Mouse (Mus musculus): ENCODE data around the gene Kat2a. TPM values are rescaled to one million over a fixed set of nuclear protein-coding genes. Genes with fewer than 3 reads are reported as not detected.

Kat2a gene
- polyA plus RNA-seq, 2 experiments = 55.8 to 70.8 TPM

DNA sequence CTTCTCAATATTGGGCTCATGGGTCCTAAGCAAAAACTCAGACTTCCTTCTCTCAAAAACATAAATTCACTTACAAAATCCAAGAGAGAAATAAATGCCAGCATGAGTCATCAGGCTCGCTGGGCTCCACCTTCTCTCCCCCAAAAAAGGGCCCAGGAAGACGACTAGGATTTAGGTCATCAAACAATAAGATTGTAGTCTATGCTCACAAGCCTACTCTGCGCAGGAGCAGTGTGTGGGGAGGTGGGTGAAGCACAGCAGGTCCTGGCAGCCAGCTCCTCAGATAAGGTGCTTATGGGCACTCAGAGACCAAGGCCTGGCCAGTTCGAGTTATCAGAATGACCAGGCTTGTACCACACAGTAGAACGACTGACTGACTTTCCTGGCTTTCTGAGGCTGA is 8.1 kb upstream of the Kat2a start:
- no peak overlapping the region for H3K27ac ChIP-seq (replicated peaks; ENCODE audit: low read depth, low read length)
- no peak for ATAC-seq (ENCODE audit: low FRiP score, low read depth)
- 65% methylated on average over 5 of the region's 5 CpGs for WGBS

GRCm38 (mm10) chr11:100719893-100720292 is 7.6 kb upstream of the Kat2a start:
- no peaks in the 10 kb centered on the region for H3K27me3 ChIP-seq (ENCODE audit: control insufficient read depth, insufficient read depth, low read length)
- no peak overlapping the region for H3K4me3 ChIP-seq (replicated peaks; ENCODE audit: low read length)
- H3K36me3 ChIP-seq (ENCODE audit: control insufficient read depth, insufficient read depth, low read length) = peaks cover 53% of the 10 kb centered on the region
- peaks cover 3% of the 10 kb centered on the region; the same call in 1 of the 2 replicates for H3K4me1 ChIP-seq (ENCODE audit: control insufficient read depth, insufficient read depth, low read length)
- H3K9ac ChIP-seq (ENCODE audit: low read depth, low read length, severe bottlenecking) = no peak overlapping the region
- H3K4me2 ChIP-seq (replicated peaks; ENCODE audit: low read depth, low read length, severe bottlenecking) = no peak overlapping the region
- no peak overlapping the region for H3K27ac ChIP-seq (replicated peaks; ENCODE audit: low read depth, low read length)
- ATAC-seq (ENCODE audit: low FRiP score, low read depth) = no peak
- 80% methylated on average over 11 of the region's 11 CpGs for WGBS
- no peaks in the 10 kb centered on the region for H3K9me3 ChIP-seq (ENCODE audit: control insufficient read depth, low read length)
- DNase-seq (ENCODE audit: low spot score) = no peak
- TF ChIP-seq POLR2A (IDR thresholded peaks at IDR 0.05; ENCODE audit: borderline replicate concordance, extremely low read depth, insufficient read depth, insufficient read length) = no peak

More for the DNA sequence above, 8.1 kb upstream of the Kat2a start:
- DNase-seq (ENCODE audit: low spot score) = no peak
- Histone ChIP-seq H3K9ac (ENCODE audit: low read depth, low read length, severe bottlenecking) (no peak overlapping the region), H3K4me3 (replicated peaks; ENCODE audit: low read length) (no peak overlapping the region), H3K4me1 (ENCODE audit: control insufficient read depth, insufficient read depth, low read length) (peaks cover 3% of the 10 kb centered on the region; the same call in 1 of the 2 replicates), H3K4me2 (replicated peaks; ENCODE audit: low read depth, low read length, severe bottlenecking) (no peak overlapping the region), H3K36me3 (ENCODE audit: control insufficient read depth, insufficient read depth, low read length) (peaks cover 50% of the 10 kb centered on the region), H3K9me3 (ENCODE audit: control insufficient read depth, low read length) (no peaks in the 10 kb centered on the region), H3K27me3 (ENCODE audit: control insufficient read depth, insufficient read depth, low read length) (no peaks in the 10 kb centered on the region)
- TF ChIP-seq POLR2A (IDR thresholded peaks at IDR 0.05; ENCODE audit: borderline replicate concordance, extremely low read depth, insufficient read depth, insufficient read length) = no peak

- H3K9me3 ChIP-seq (ENCODE audit: control insufficient read depth, low read length) = no peaks in the 10 kb centered on the region
- H3K4me1 ChIP-seq (ENCODE audit: control insufficient read depth, insufficient read depth, low read length) = peaks cover 3% of the 10 kb centered on the region; the same call in 1 of the 2 replicates
- ATAC-seq (ENCODE audit: low FRiP score, low read depth) (no peak), DNase-seq (ENCODE audit: low spot score) (no peak)
- no peak overlapping the region for H3K27ac ChIP-seq (replicated peaks; ENCODE audit: low read depth, low read length)
- H3K4me2 ChIP-seq (replicated peaks; ENCODE audit: low read depth, low read length, severe bottlenecking) = no peak overlapping the region
- no peaks in the 10 kb centered on the region for H3K27me3 ChIP-seq (ENCODE audit: control insufficient read depth, insufficient read depth, low read length)
- WGBS = 90% methylated on average over 3 of the region's 3 CpGs
- H3K9ac ChIP-seq (ENCODE audit: low read depth, low read length, severe bottlenecking) = no peak overlapping the region
- no peak for TF ChIP-seq POLR2A (IDR thresholded peaks at IDR 0.05; ENCODE audit: borderline replicate concordance, extremely low read depth, insufficient read depth, insufficient read length)
- H3K36me3 ChIP-seq (ENCODE audit: control insufficient read depth, insufficient read depth, low read length) = peaks cover 53% of the 10 kb centered on the region
- no peak overlapping the region for H3K4me3 ChIP-seq (replicated peaks; ENCODE audit: low read length)
Measured at GRCm38 (mm10) chr11:100719312-100719711, 7.0 kb upstream of the Kat2a start.

DNA sequence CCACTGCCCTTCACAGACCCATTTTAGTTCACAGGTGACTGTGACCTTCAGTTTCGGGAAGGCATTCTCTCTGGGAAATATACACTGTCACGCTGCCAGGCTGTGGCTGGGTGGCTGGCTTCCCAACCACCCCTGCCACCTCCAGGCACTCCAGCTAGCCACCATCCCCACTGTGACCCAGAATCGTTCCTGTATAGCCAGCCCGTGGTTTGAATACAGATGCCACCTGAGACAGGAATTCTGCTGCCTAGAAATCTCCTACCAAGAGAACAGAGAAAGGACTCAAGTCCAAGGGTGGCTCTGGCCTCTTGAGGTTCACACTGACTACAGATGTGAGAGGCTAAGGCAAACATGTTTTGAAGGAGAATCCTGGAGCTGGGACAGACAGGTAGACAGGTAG is 6.6 kb upstream of the Kat2a start:
- ATAC-seq (ENCODE audit: low FRiP score, low read depth) (no peak), DNase-seq (ENCODE audit: low spot score) (no peak)
- Histone ChIP-seq H3K4me3 (replicated peaks; ENCODE audit: low read length) (no peak overlapping the region), H3K4me1 (ENCODE audit: control insufficient read depth, insufficient read depth, low read length) (peaks cover 6% of the 10 kb centered on the region), H3K9me3 (ENCODE audit: control insufficient read depth, low read length) (no peaks in the 10 kb centered on the region), H3K4me2 (replicated peaks; ENCODE audit: low read depth, low read length, severe bottlenecking) (no peak overlapping the region), H3K27me3 (ENCODE audit: control insufficient read depth, insufficient read depth, low read length) (no peaks in the 10 kb centered on the region), H3K36me3 (ENCODE audit: control insufficient read depth, insufficient read depth, low read length) (peaks cover 53% of the 10 kb centered on the region), H3K9ac (ENCODE audit: low read depth, low read length, severe bottlenecking) (no peak overlapping the region), H3K27ac (replicated peaks; ENCODE audit: low read depth, low read length) (no peak overlapping the region)
- TF ChIP-seq POLR2A (IDR thresholded peaks at IDR 0.05; ENCODE audit: borderline replicate concordance, extremely low read depth, insufficient read depth, insufficient read length) = no peak
- WGBS = 77% methylated on average over 4 of the region's 4 CpGs

GRCm38 (mm10) chr11:100718462-100718861 is 6.2 kb upstream of the Kat2a start:
- no peak overlapping the region for H3K9ac ChIP-seq (ENCODE audit: low read depth, low read length, severe bottlenecking)
- no peak overlapping the region for H3K27ac ChIP-seq (replicated peaks; ENCODE audit: low read depth, low read length)

GRCm38 (mm10) chr11:100716649-100717048 is 4.4 kb upstream of the Kat2a start:
- Histone ChIP-seq H3K9me3 (ENCODE audit: control insufficient read depth, low read length) (no peaks in the 10 kb centered on the region), H3K9ac (ENCODE audit: low read depth, low read length, severe bottlenecking) (no peak overlapping the region), H3K4me3 (replicated peaks; ENCODE audit: low read length) (no peak overlapping the region), H3K36me3 (ENCODE audit: control insufficient read depth, insufficient read depth, low read length) (peaks cover 53% of the 10 kb centered on the region), H3K27me3 (ENCODE audit: control insufficient read depth, insufficient read depth, low read length) (no peaks in the 10 kb centered on the region), H3K27ac (replicated peaks; ENCODE audit: low read depth, low read length) (no peak overlapping the region), H3K4me2 (replicated peaks; ENCODE audit: low read depth, low read length, severe bottlenecking) (no peak overlapping the region), H3K4me1 (ENCODE audit: control insufficient read depth, insufficient read depth, low read length) (peaks cover 16% of the 10 kb centered on the region)
- ATAC-seq (ENCODE audit: low FRiP score, low read depth) (no peak), DNase-seq (ENCODE audit: low spot score) (no peak)
- TF ChIP-seq POLR2A (IDR thresholded peaks at IDR 0.05; ENCODE audit: borderline replicate concordance, extremely low read depth, insufficient read depth, insufficient read length) = no peak
- 87% methylated on average over 3 of the region's 3 CpGs for WGBS

More at GRCm38 (mm10) chr11:100718462-100718861, 6.2 kb upstream of the Kat2a start:
- Histone ChIP-seq H3K9me3 (ENCODE audit: control insufficient read depth, low read length) (no peaks in the 10 kb centered on the region), H3K27me3 (ENCODE audit: control insufficient read depth, insufficient read depth, low read length) (no peaks in the 10 kb centered on the region), H3K36me3 (ENCODE audit: control insufficient read depth, insufficient read depth, low read length) (peaks cover 53% of the 10 kb centered on the region), H3K4me3 (replicated peaks; ENCODE audit: low read length) (no peak overlapping the region), H3K4me2 (replicated peaks; ENCODE audit: low read depth, low read length, severe bottlenecking) (no peak overlapping the region), H3K4me1 (ENCODE audit: control insufficient read depth, insufficient read depth, low read length) (peaks cover 11% of the 10 kb centered on the region)
- 87% methylated on average over 6 of the region's 7 CpGs for WGBS
- DNase-seq (ENCODE audit: low spot score) = no peak
- no peak for ATAC-seq (ENCODE audit: low FRiP score, low read depth)
- no peak for TF ChIP-seq POLR2A (IDR thresholded peaks at IDR 0.05; ENCODE audit: borderline replicate concordance, extremely low read depth, insufficient read depth, insufficient read length)

Data from limb, embryonic 14.5 days (tissue).